Mouse (Mus musculus) spleen, adult 2 months (tissue): ENCODE measurements around the gene Fam83e. TPM values are rescaled to one million over a fixed set of nuclear protein-coding genes. Genes with fewer than 3 reads are reported as not detected.

Experiments
- DNase-seq, 2 experiments: peaks; one replicate each; pipeline versions ENCODE4 v3.0.0 to v3.0.0-alpha.2; 2012 to 2021; ENCODE audit warnings: low spot score in 2 of 2, low read depth in 1 of 2
- H3K27ac ChIP-seq: fragments of 200-500 bp; 2 replicates; pipeline ENCODE4 v1.5.1; 2012; ENCODE audit warnings: low read length, inconsistent platforms; ENCODE audit not compliant: insufficient read depth
- H3K27me3 ChIP-seq: fragments of 200-500 bp; 2 replicates; pipeline ENCODE4 v1.6.1; 2012; ENCODE audit warnings: mild to moderate bottlenecking, moderate library complexity, low read length, inconsistent platforms; ENCODE audit not compliant: control insufficient read depth, insufficient read depth
- H3K36me3 ChIP-seq: fragments of 200-500 bp; 2 replicates; pipeline ENCODE4 v1.6.1; 2012; ENCODE audit warnings: mild to moderate bottlenecking, low read length, inconsistent platforms; ENCODE audit not compliant: control insufficient read depth, insufficient read depth
- H3K4me1 ChIP-seq: fragments of 200-500 bp; 2 replicates; pipeline ENCODE4 v1.6.1; 2011; ENCODE audit warnings: inconsistent platforms; ENCODE audit not compliant: control insufficient read depth, insufficient read depth, insufficient read length
- H3K4me3 ChIP-seq: fragments of 200-500 bp; 2 replicates; pipeline ENCODE4 v1.5.1; 2011; ENCODE audit warnings: mild to moderate bottlenecking, inconsistent platforms; ENCODE audit not compliant: insufficient read depth, insufficient read length; ENCODE audit errors: extremely low read depth
- CTCF ChIP-seq: fragments of 200-500 bp; IDR thresholded peaks from 2 replicates; pipeline ENCODE4 v1.5.1; 2011; ENCODE audit warnings: mild to moderate bottlenecking, inconsistent platforms; ENCODE audit not compliant: insufficient read depth, insufficient read length, insufficient replicate concordance; ENCODE audit errors: extremely low read depth
- POLR2A ChIP-seq: fragments of 200-500 bp; IDR thresholded peaks from 2 replicates; pipeline ENCODE4 v1.6.1; 2011; ENCODE audit warnings: low read depth, low read length, inconsistent platforms
- WGBS: fragments of 180-500 bp; shearing (Covaris S2); methylation state at CpG from one replicate; pipeline ENCODE4 v1.1.7; 2018; 5-methylcytosine and 5-hydroxymethylcytosine counted together
- polyA plus RNA-seq: library from polyadenylated mRNA; depleted of rRNA; stranded (reverse); fragments of >200 nt; gene quantifications from 2 replicates; pipeline ENCODE4 v1.2.3, GENCODE M21; 2012

Gene Fam83e
- polyA plus RNA-seq, 1 experiment, result 0.09 TPM

DNA sequence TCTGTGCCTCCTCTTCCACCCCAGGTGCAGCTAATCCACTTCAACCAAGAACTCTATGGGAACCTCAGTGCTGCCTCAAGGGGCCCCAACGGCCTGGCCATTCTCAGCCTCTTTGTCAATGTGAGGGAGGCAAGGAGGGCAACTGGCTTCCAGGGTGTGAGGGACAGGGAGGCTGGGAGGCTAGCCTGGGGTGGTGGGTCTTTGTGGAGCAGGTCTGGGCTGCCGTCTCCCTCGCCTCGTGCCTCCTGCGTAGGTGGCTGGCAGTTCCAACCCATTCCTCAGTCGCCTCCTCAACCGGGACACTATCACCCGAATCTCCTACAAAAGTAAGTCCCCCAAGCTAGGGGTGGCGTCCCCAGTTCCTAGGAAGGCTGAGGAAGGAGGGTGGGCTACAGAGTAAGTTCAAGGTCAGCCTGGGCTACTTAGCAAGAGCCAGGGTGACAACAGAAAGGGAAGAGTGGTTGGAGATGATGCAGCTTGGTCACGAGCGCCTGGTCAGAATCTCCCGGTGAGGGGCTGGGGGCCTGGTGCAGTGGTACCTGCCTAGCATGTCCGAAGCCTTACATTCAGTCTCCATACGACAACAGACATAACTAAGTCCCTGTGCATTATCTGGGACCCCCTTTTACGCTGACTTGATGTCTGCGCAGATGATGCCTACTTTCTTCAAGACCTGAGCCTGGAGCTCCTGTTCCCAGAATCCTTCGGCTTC, 18.0 kb upstream of the Fam83e start:
- Histone ChIP-seq H3K4me1 (peaks cover 20% of the 10 kb centered on the region), H3K4me3 (no peak overlapping the region), H3K36me3 (no peaks in the 10 kb centered on the region), H3K27me3 (peaks cover 11% of the 10 kb centered on the region), H3K27ac (no peak overlapping the region)
- no peak for DNase-seq
- TF ChIP-seq POLR2A (no peak), CTCF (no peak)
- 90% methylated on average over 17 of the region's 17 CpGs for WGBS

GRCm38 (mm10) chr7:45703521-45704033, 17.4 kb upstream of the Fam83e start:
- Histone ChIP-seq H3K36me3 (no peaks in the 10 kb centered on the region), H3K27me3 (peaks cover 11% of the 10 kb centered on the region), H3K27ac (peak overlapping the region; percentile 83), H3K4me1 (peaks cover 26% of the 10 kb centered on the region), H3K4me3 (0 out of 2 replicates have a peak overlapping the region, but pooled peaks have one; percentile 57)
- DNase-seq, result no peak
- no peak for TF ChIP-seq POLR2A
- no peak for TF ChIP-seq CTCF
- 55% methylated on average over 12 of the region's 12 CpGs for WGBS

- WGBS, result under 1% methylated on average over 13 of the region's 13 CpGs
- H3K27me3 ChIP-seq, result peaks cover 11% of the 10 kb centered on the region
- H3K36me3 ChIP-seq, result no peaks in the 10 kb centered on the region
- H3K27ac ChIP-seq, result peak overlapping the region; percentile 83
- H3K4me1 ChIP-seq, result peaks cover 31% of the 10 kb centered on the region
- no peak for DNase-seq
- no peak for TF ChIP-seq CTCF
- no peak; the same call in 1 of the 2 replicates for TF ChIP-seq POLR2A
- H3K4me3 ChIP-seq, result peak overlapping the region; percentile 57
Observed at GRCm38 (mm10) chr7:45704046-45704559, 16.9 kb upstream of the Fam83e start.

DNA sequence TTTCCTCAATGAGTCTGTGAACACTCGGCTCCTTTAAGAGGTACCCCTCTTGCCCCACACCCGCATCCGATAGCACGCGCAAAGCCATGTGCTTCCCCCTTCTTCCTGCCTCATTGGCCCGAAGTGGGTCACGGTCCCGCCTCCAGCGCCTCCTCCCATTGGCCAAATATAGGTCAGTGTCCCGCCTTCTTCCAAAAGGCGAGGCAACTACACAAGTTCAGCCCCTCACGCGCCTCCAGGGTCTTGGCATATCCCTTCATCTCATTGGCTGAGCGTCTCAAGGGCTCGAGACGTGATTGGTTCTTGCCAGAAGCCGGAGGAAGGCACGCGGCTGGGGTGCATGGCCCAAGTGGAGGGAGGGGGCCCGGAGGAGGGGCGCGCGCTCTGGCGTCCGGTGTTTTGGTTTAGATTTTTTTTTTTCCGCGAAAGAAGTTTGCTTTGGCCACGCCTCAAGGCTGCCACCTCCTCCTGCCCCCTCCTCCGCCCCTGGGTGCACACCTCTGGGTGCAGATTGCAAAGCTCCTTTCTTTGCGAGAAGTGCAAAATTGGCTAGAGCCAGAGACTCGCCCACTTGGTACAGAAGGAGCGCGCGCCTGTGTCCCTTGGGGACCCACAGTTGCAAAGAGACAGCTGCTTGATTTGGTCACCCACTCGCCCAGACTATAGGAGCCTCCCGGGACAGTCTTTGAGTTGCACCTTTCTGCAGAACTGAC, 16.1 kb upstream of the Fam83e start, which contains the start of gene Dbp:
Dbp (plus strand) TSS at position 359 of the 713 bp plus-strand sequence.
- Histone ChIP-seq H3K36me3 (peaks cover under 1% of the 10 kb centered on the region; the same call in 1 of the 2 replicates), H3K4me3 (peak within 1 kb of the TSS; percentile 71), H3K4me1 (peaks cover 31% of the 10 kb centered on the region), H3K27me3 (peaks cover 6% of the 10 kb centered on the region), H3K27ac (peak within 1 kb of the TSS; percentile 84)
- under 1% methylated on average over 36 of the region's 36 CpGs for WGBS
- DNase-seq, result peak; percentile 99
- TF ChIP-seq POLR2A (peak; percentile 29; the same call in 1 of the 2 replicates), CTCF (no peak)

DNA sequence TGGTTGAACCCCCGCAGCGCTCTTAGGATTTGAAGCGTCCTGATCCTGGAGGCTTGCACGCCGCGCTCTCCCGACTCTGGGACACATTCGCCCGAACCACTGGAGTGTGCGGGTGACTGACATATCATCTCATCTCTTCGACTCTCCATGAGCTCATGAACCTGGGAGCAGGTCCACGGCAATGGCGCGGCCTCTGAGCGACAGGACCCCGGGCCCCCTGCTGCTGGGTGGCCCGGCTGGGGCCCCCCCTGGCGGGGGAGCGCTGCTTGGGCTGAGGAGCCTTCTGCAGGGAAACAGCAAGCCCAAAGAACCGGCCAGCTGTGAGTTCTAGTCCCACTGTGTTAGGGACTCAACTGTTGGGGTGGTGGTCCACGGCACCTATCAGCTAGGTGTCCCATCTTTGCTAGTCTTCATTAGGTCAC, 15.6 kb upstream of the Fam83e start:
- Histone ChIP-seq H3K36me3 (peaks cover 3% of the 10 kb centered on the region), H3K4me3 (peak overlapping the region; percentile 71), H3K27me3 (0 out of 2 replicates have a peak, but pooled peaks cover under 1% of the 10 kb centered on the region), H3K4me1 (peaks cover 25% of the 10 kb centered on the region), H3K27ac (peak overlapping the region; percentile 84)
- WGBS, result under 1% methylated on average over 21 of the region's 21 CpGs
- TF ChIP-seq CTCF (no peak), POLR2A (no peak)
- DNase-seq, result no peak

DNA sequence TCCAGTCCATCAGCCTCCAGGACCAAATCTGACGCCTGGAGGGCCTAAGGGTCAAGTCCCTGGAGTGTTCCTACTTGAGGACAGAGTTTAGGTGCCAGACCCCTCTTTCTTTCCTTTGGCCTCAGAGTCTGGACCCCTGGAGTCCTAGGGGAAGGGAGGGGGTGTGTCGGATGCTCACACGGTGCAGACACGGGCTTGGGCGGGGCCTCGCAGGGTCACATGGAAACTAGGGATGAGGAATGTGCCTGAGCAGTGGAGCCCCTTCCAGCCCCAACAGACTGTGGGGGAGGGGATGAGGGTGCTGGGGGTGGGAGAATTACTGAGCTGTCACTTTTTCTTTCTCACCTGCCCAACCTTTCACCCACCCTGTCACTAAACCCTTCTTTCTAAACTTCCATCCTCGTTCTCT, 15.1 kb upstream of the Fam83e start:
- peaks cover 6% of the 10 kb centered on the region for H3K36me3 ChIP-seq
- TF ChIP-seq POLR2A (no peak), CTCF (no peak)
- peaks cover 23% of the 10 kb centered on the region for H3K4me1 ChIP-seq
- H3K4me3 ChIP-seq, result peak overlapping the region; percentile 71
- H3K27ac ChIP-seq, result peak overlapping the region; percentile 84
- WGBS, result under 1% methylated on average over 7 of the region's 7 CpGs
- H3K27me3 ChIP-seq, result no peaks in the 10 kb centered on the region
- DNase-seq, result no peak
